Mouse (Mus musculus): ENCODE measurements around the gene Dcdc2b.
A peak's percentile ranks its signal among the peaks of the same experiment; 100 is the strongest.

Gene Dcdc2b

DNA sequence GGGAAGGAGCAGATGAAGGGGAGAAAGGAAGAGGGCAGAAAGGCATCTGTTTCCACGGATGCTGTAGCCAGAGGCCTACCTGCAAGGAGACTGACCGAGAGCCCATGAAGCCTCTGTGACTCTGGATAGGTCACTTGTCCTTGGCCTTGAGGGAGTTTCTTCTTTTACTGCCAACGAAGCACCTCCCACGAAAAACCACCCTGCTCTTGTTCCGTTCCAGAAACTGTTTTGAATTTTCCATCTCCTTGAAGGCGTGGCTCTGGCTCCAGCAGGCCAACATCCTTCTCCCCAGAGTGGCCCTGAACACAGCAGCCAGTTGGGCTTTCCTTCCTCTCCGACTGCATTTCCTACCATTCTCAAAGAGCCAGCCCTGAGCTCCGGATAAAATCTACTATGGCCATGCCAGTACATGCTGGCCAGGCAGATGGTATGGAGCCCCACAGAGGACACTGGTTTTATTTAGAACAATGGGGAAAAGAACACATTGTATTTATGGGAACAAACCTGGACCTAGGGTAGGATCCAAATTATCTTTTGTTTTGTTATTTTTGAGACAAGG is 7.3 kb upstream of the Dcdc2b start:
- peak; percentile 61 to 69 for DNase-seq

DNA sequence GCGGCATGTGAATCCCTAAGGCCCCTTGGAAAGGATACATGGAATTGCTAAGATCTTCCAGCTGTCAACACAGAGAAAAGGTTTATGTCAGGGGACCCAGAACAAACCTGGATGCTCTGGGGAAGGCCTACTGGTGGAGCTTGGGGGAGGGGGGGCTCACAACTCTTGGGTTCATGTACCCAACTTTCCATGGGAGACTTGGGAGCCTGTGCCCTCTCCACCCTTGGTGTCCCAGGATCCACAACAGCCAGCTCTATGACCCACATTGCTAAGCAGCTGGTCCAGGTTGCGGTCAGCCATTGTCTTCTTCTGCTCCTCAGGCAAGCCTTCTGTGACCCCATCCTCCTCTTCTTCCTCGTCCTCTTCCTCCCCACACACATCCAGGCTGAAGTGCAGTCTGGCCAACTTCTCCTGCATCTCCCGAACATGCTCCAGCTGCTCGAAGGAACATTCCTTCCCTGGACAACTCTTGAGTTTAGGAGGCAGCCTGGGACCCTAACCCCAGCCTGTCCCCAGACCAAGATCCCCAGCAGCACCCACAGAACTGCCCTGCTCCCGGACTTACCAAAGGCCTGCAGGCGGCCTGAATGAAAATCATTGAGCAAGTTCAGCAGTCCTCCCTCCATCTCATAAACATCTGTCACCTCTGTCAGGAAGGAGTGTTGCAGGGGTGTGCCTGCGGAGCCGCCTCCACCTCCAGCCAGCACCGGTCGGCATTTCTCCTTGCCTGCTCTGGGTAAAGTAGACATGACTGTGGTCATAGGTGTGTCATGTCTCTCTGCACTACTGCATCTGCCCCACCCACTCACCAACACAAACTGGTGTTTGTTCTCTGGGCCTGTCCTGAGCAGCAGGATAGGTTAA is 6.6 kb upstream of the Dcdc2b start:
- no peak for DNase-seq

DNA sequence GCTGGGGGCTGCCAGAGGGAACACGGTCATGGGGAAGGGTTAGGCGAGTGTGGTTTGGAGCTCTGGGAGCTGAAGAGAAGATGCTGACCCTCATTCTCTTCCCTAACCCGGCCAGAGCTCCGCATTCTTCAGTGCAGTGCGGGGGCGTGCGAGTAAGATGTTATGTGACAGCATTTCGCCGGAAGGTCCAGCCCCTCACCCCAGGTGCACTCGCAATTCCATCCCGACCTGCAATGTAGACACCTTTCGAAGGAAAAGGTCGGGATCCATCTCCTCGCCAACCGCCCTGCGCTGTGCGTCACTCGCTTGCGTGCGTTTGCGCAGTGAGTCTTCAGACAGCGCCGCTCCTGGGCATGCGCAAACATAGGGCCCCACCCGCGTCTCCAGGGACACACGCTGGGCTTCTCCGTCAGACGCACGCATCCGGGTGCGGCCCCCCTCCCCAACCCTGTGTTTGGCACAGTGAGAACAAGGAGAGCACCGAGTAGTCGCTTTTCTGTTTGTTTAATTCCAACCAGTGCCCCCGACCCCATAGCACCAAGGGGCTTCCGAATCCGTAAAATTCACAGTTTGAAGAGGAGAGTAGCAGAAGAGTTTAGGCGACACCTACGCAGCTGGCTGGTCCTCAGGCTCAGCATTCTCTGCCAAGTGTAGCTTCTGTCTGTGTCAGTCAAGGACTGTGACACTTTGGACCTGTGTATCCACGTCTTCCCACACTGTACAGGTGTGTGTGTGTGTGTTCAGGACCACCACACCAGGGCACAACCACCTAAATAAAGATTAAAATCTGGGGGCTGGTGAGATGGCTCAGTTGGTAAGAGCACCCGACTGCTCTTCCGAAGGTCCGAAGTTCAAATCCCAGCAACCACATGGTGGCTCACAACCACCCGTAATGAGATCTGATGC is 5.0 kb upstream of the Dcdc2b start, which contains the start of gene Iqcc:
Gene Iqcc, minus strand, starts transcription at position 314 of the 906 bp plus-strand sequence.
- DNase-seq, result peak; percentile 96 to 97

DNA sequence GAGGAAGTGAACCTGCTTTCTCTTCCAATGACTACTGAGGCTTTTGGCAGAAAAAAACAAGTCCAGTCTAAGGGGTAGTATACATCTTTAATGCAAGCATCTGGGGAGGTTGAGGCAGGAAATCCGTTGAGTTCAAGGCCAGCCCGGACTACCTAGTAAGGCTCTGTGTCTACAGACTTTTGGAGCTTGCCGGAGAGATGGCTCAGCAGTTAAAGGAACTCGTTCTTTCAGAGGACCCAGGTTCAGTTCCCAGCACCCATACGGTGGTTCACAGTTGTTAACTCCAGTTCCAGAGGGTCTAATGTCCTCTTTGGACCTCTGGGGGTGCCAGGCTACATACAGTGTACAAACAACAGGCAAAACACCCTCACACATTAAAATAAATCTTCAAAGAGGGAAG is 4.0 kb upstream of the Dcdc2b start:
- no peak for DNase-seq

DNA sequence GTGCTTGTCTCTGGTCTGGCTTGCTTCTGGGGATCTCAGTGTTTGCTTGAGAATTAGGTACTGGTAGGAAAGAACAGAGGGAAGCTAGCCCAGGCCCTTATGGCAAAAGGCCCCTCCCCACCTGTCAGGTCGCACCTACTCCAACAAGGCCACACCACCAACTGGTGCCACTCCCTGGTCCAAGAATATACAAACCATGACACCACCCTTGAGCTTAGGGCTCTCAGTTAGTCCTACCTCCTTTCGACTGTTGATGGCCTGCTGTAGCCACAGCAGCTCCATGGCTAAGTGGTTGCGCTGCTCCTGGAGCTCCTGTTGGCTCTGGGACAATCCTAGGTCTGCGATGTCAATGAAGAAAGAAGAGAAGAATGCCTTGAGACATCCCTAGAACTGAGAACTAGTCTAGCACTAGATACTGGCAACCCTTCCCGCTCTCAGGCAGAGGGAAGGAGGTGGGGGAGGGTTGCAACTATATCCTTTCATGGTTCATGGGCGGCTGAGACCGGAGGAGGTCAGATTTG is 3.1 kb upstream of the Dcdc2b start:
- no peak for DNase-seq

DNA sequence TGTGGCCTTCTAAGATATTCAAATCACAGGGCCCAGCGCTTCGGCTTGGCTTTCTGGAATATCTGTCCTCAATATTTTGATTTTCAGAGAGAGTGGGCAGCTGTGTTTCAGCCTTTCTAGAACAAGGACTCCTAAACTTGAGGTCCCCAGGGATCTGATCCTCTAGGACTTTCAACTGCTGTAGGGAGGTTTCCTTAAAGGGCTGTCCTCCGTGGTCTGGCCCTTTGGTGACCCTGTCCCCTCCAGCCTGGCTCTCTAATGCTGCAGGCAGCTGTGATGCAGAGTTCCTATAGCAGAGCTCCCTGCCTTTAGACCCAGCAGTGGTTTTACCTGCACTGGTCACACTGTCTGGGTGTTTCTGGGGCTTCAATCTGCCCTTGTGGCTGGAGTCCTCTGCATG is 2.6 kb upstream of the Dcdc2b start:
- DNase-seq, result no peak

DNA sequence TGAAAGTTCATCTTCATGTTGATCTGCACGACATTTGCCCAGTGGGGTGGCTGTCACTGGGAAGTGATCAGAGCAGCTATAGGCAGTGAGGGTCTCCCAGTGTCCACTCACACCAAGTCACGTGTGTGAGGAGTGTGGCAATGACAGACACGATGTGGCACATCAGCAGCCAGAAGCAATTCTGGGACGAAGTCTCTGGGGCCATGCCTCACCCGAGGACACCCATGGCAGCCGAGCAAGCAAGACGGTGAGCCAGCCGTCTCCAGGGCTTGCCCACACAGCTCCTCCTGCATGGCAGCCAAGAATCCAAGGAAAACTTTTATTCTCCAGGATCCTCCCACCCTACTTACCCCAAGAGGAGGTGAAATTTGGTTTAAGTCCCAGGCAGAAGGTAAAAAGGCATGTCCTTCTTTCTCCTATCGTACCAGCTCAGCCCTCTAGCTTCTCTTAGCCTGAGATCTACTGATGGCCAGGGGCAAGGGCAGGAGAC is 1.8 kb upstream of the Dcdc2b start:
- DNase-seq, result no peak

DNA sequence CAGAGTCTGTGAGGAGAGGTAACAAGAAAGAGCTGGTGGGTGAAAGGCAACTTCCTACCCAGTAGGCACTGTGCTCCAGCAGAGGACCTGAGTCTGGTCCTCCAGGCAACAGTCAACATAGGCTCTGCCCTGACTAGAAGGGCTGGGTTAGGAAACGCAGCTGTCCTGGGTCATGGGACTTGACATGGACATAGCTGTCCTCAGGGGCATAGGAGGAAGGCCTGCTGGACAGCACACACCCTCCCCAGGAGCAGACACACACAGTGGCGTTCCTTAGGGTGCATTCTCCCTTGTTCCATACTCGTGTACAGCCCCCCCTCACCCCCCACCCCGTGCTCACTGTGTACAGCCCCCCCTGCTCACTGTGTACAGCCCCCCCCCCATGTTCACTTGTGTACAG is 3.6 kb downstream of the Dcdc2b start:
- DNase-seq, result no peak

DNA sequence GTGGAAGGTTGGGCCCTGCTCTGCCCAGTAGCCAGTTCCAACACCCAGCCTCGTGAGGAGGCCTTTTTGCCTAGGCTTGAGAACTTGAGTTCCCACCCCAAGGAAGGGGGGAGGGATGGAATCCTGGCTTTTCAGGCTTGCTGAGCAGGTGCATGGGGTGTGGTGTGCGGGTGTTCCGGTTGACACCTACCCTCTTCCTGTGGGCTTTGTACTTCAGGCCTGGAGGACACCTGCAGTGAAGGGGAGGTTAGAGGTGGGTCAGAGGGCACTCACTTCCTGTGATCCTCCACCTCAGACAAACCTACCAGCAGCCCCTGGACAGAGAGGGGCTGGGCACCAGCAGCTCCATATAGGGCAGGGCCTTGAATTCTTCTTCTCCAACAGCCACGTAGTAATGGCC is 4.0 kb downstream of the Dcdc2b start:
- DNase-seq, result no peak

DNA sequence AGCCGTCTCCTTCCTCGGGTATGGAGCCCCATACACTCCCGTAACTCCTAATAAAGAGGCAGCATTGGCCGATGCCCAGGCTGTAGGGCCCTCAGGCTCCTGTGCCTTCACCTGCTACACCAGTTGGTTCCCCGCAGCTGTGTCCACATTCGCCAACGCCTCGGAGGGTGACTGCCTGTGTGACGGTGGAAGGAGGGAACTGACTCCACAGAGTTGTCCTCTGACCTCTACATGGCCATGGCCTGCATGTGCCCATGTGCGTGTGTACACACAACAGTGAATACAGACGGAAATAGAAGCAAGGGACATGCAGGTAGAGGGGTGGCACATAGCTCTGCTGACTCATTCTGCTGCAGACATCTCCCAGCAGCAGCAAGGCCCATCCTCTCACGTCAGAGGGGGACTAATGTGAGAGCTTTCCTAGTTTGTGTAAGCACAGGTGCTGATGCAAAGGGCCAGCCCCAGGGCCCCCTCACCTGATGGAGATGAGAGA is 4.9 kb downstream of the Dcdc2b start:
- DNase-seq, result no peak

DNA sequence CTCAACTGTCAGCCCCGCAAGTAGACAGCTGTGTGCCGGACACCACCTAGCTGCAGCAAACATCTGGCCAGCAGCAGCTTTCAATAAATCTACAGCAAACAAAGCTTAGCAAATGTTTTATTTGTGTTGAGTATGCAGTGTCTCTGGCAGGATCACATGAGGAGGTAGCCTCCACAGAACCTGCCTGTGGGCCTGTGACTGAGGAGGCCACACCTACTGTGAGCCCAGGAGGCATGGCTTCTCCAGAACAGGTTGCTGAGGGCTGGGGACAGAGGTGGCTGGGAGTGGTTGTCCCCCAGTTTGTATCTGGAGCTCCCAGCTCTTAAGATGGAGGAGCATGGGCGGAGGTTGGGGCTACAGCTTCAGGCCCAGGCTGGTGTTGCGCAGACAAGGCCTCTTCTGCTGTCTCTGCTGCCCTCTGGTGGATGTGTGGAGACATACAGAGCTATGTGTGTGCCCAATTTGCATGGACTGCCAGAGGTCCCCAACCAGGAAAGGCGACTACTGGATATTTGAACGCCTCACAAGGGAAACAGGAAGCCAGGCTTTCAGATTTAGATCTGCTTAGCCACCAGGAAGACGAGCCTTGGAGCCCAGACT is 5.5 kb downstream of the Dcdc2b start:
- DNase-seq, result peak; percentile 76 to 84

DNA sequence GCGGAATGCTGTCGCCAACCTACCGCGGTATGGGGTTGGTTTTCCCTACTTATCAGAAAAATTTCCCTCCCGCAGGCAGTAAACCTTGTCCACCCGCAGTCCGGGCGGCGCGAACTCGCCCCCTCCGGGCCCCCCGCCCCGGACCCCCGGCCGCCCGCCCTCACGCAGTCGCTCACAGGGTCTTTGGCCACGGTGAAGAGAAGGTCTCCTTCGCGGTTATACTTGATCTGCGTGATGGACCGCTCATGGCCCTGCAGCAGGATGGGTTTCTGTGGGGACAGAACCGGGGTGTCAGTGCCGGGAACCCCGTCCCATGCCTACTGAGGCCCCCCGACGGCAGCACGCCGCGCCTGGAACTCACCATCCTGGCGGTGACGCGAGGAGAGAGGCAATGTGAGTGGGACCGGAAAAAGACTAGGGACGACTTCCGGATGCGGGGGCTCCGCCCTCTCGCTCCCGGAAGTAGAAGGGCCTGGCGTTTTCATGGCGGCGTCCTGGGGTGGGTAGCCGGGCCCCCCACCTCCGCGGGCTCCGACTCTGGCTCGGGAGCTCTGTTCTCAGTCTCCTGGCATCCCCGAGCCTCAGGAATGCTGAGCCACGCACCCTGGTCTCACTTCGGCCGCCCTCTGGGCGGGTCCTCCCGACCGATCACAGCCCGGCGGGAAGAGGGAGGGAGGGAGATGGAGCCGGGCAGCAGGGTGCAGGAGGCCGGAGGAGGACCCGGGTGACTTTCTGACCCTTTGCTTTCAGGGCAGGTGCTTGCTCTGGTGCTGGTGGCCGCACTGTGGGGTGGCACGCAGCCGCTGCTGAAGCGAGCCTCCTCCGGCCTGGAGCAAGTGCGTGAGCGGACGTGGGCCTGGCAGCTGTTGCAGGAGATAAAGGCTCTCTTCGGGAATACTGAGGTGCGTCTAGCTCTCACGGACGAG is 13.6 kb downstream of the Dcdc2b start, which contains the start of the genes Eif3i and Tmem234:
Gene Eif3i, minus strand, starts transcription at position 416 of the 926 bp plus-strand sequence.
Gene Tmem234, plus strand, starts transcription at position 436 of the 926 bp plus-strand sequence.
- peak; percentile 84 to 89 for DNase-seq

DNA sequence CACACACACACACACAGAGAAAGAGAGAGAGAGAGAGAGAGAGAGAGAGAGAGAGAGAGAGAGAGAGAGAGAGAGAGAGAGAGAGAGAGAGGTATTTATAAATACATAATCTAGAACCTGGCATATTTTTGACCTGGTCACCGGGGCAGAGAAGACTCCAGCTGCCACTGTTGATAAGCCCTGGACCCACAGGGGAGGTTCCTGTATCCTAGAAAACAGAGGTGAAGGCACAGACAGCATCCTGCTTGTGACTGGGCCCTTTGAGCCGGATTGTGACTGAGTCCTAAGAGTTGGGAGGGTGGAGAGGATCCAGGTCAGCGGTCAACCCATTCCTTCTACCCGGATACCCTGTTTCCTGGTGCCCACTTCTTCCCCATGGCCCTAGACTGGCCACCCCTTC is 25.2 kb downstream of the Dcdc2b start:
- no peak for DNase-seq

DNA sequence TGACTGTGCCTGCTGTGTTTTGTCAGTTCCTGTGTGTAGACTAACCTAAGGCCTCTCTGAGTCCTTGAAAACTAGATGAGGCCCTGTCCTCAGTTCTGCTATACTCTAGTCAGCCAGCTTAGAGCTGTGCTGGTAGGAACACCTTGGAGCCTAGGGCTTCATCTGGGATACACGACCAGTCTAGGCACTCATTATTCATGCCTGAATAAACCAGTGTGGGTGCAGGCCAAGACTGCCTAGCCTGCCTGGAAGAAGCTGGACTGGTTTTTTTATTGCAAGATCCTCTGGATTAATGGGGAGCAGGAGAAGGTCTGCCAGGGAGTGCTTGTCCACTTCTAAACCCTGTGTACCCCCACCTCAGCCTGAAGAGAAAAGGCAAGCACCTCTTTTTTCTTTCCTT is 27.1 kb downstream of the Dcdc2b start:
- DNase-seq, result no peak

DNA sequence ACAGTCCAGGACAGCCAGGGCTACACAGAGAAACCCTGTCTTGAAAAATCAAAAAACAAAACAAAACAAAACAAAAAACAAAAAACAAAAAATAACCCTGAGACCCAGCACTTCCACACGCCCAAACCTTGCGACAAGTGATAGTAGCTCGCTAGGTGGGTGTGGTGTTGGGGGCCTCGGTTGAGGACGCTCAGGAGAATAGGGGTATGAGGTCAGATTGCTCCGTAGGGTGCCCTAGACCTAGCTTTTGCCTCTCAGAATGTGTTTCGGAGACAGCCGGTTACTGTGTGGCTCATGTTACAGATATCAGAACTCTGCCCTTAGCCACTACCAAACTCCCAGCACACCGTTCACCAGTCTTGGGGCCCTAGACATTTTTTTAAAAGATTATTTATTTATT is 28.3 kb downstream of the Dcdc2b start:
- no peak for DNase-seq

DNA sequence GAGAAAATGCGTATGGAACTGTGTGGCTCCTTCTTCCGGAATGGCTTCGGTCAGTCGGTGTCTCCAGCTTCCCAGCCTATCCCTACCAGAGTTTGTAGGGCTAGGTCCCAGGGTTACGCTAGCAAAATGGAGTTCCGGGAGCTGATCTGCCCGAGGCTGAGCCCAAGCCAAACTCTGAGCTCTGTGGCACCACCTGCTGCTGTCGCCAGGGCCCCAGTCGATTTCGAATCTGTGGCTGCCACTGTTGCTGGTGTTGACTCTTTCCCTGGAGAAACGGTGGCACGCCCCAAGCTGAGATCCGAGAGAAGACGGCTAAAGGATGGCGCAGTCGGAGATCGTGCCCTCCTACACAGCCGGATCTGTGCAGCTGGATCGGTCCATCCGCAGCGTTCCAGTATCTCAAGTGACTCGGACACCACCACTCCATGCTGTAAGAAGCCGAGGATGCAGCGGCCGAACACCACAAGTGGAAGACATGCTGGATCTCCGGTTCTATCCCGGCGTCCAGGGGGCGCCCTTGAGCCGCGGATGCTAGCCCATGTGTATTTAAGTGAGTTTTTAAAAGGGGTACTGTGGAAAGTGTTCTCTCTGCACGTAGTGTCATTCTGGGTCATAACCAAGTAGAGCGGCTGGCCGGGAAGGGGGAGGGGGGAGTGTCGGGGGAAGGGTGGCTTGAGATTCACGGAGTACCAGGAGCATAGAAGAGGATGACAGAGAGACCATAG is 29.0 kb downstream of the Dcdc2b start:
- DNase-seq, result peak; percentile 81 to 87

DNA sequence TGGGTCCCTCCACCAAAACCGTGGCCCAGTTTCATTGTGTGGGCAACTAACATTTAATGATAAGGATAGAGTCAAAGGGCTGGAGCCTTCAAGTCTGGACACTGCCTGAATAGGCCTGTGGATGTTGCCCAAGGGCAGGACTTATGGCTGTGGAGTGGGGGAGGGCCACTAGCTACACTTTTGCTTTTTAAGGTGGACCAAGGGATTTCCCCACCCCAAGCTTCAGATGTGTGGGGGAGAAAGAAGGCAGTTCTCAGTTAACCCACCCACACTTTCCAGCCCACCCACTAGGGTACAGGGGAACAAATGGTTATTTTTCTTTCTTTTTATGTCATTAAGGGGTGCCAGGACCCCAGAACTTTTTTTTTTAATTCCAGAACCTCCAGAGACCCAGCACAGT is 29.7 kb downstream of the Dcdc2b start:
- no peak for DNase-seq

DNA sequence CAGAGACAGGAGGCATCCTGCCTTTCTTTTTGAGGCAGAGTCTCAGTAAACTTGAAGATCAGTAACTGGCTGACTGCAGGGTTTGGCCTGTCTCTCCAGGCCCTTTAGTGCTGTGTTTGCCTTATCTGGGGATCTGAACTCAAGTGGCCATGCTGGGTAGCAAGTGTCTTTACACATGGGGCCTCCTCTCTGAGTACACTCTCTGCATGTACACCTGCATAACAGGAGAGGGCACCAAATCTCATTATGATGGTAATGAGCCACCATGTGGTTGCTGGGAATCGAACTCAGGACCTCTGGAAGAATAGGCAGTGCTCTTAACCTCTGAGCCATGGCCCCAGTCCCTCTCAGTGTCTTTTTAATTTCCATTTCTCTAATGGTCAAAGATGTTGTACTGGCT is 31.8 kb downstream of the Dcdc2b start:
- no peak for DNase-seq

DNA sequence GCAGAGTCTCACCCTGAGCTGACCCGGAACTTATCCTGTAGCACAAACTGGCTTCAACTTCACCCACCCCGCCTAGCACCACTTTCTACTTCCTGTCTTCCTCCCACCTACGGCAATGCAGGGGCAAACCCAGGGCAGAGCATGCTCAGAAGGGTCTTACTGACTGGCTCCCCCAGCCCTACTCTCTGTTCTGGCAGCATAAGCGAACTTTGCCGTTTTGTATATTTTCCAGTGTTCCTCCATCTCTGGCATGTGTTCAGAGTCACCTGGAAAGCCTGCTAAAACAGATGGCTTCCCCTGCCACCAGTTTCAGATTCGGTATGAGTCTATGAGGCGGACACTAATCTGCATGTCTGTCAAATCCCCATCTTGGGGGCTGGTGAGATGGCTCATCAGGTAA is 33.7 kb downstream of the Dcdc2b start:
- no peak for DNase-seq

DNA sequence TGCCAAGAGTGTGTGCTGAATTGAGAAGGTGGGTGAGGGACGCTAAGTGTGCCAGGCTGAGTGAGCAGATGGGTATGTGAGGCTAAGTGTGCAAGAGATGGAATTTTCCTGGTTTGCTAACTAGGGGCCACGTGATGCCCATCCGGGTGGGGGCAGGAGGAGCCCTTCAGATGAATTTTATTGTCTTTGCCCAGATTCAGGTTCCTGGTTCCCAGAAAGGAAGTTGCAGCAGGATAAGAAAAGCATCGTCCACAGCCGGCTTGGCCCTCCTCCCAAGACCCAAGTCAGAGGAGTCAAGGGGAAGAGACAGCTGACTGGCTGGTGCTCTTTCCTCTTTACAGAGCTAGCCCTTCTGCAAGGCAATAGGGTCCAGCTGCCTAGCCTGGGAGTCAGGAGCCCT is 35.6 kb downstream of the Dcdc2b start, which contains the start of gene Fam167b:
Gene Fam167b, minus strand, starts transcription at position 84 of the 400 bp plus-strand sequence.
- DNase-seq, result no peak

Measured in lung, adult 18-20 months (tissue).